In the genomic region with DNA sequence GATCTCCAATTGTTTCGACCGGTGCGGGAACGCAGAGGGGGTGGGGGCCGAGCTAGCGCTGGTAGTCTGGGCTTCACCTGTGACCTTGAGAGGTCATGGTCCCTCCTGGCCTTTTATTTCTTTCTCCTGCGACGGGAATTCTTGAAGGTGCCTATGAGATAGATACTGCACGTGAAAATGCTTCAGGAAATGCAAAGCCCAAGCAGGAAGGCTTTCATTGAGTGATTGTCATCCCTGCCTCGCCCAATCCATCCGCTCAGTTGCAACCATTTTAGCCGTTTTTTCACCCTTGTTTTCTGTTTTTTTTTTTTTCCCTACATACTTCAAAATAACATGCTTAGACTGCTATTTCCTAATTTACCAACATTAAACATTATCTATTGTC, we compare ENCODE assay signal across 8 mouse cellular contexts.
DNase-seq lines count a peak whose midpoint lies in the region; ATAC-seq and TF ChIP-seq lines count a peak whose summit lies in the region.

No protein-coding gene starts in this region.

- H3K27ac ChIP-seq in kidney, embryonic 15.5 days: peak overlapping the region; percentile 56
- peak overlapping the region; percentile 67 for H3K27ac ChIP-seq in cortical plate, adult 2 months (ENCODE audit: insufficient read depth, low read length)
- H3K27ac ChIP-seq in hindbrain, embryonic 13.5 days: peak overlapping the region; percentile 76
- H3K27ac ChIP-seq in midbrain, embryonic 13.5 days: 0 out of 2 replicates have a peak overlapping the region, but pooled peaks have one; percentile 57

- H3K4me1 ChIP-seq in kidney, embryonic 15.5 days: peaks cover 16% of the 10 kb centered on the region
- H3K4me1 ChIP-seq in cortical plate, adult 2 months (ENCODE audit: control insufficient read depth, insufficient read depth, low read length): no peaks in the 10 kb centered on the region
- H3K4me1 ChIP-seq in hindbrain, embryonic 13.5 days (replicated peaks): peaks cover 18% of the 10 kb centered on the region
- H3K4me1 ChIP-seq in midbrain, embryonic 13.5 days (replicated peaks): peaks cover 13% of the 10 kb centered on the region

- TF ChIP-seq CTCF in cortical plate, adult 2 months (IDR thresholded peaks at IDR 0.05; ENCODE audit: extremely low read depth, insufficient read depth, low read length): no peak

- 0 out of 2 replicates have a peak overlapping the region, but pooled peaks have one; percentile 18 for H3K9ac ChIP-seq in kidney, embryonic 15.5 days
- peak overlapping the region; percentile 78 for H3K9ac ChIP-seq in hindbrain, embryonic 13.5 days
- peak overlapping the region; percentile 66 for H3K9ac ChIP-seq in midbrain, embryonic 13.5 days (replicated peaks)

- TF ChIP-seq POLR2A in cortical plate, adult 2 months (IDR thresholded peaks at IDR 0.05; ENCODE audit: extremely low read depth, insufficient read depth, low read length): no peak

- H3K36me3 ChIP-seq in kidney, embryonic 15.5 days: no peaks in the 10 kb centered on the region
- no peaks in the 10 kb centered on the region for H3K36me3 ChIP-seq in hindbrain, embryonic 13.5 days
- no peaks in the 10 kb centered on the region for H3K36me3 ChIP-seq in midbrain, embryonic 13.5 days

- peak overlapping the region; percentile 46 for H3K4me3 ChIP-seq in kidney, embryonic 15.5 days (replicated peaks)
- peak overlapping the region; percentile 66 for H3K4me3 ChIP-seq in cortical plate, adult 2 months (ENCODE audit: insufficient read depth, low read length)
- peak overlapping the region; percentile 49 for H3K4me3 ChIP-seq in hindbrain, embryonic 13.5 days
- H3K4me3 ChIP-seq in midbrain, embryonic 13.5 days (replicated peaks): peak overlapping the region; percentile 47

- WGBS in kidney, embryonic 15.5 days: 14% methylated on average over 12 of the region's 12 CpGs
- 12% methylated on average over 12 of the region's 12 CpGs for WGBS in hindbrain, embryonic 13.5 days
- 14% methylated on average over 12 of the region's 12 CpGs for WGBS in midbrain, embryonic 13.5 days

- peak; percentile 33 for ATAC-seq in kidney, embryonic 15.5 days (replicated peaks; ENCODE audit: low FRiP score)
- no peak; the same call in none of the 2 replicates for ATAC-seq in hindbrain, embryonic 13.5 days (ENCODE audit: low FRiP score)
- ATAC-seq in midbrain, embryonic 13.5 days: no peak; the same call in 1 of the 2 replicates

- H3K4me2 ChIP-seq in kidney, embryonic 15.5 days: peak overlapping the region; percentile 88
- peak overlapping the region; percentile 81 for H3K4me2 ChIP-seq in hindbrain, embryonic 13.5 days
- H3K4me2 ChIP-seq in midbrain, embryonic 13.5 days (replicated peaks): peak overlapping the region; percentile 69

- no peak for DNase-seq in kidney, adult 8-10 months
- no peak for DNase-seq in cerebellum, adult 18-20 months
- no peak for DNase-seq in urinary bladder, adult 2 months (ENCODE audit: low spot score)
- no peak for DNase-seq in spleen, postnatal 14 days (ENCODE audit: low spot score in 2 of 2)

- no peaks in the 10 kb centered on the region for H3K9me3 ChIP-seq in kidney, embryonic 15.5 days (replicated peaks)
- H3K9me3 ChIP-seq in hindbrain, embryonic 13.5 days: no peaks in the 10 kb centered on the region
- H3K9me3 ChIP-seq in midbrain, embryonic 13.5 days: no peaks in the 10 kb centered on the region

- H3K27me3 ChIP-seq in kidney, embryonic 15.5 days: no peaks in the 10 kb centered on the region
- no peaks in the 10 kb centered on the region for H3K27me3 ChIP-seq in hindbrain, embryonic 13.5 days
- H3K27me3 ChIP-seq in midbrain, embryonic 13.5 days: no peaks in the 10 kb centered on the region

Comparison
In these comparisons a context has a peak if more than half of its experiments do, and no peak if none do; other contexts are left out.
1. H3K9ac ChIP-seq: peak in every context shown above with its lines; median percentile 78 in hindbrain, embryonic 13.5 days; 66 in midbrain, embryonic 13.5 days; 18 in kidney, embryonic 15.5 days.